Comparison of ENCODE assay signal across 8 mouse cellular contexts in the genomic region with DNA sequence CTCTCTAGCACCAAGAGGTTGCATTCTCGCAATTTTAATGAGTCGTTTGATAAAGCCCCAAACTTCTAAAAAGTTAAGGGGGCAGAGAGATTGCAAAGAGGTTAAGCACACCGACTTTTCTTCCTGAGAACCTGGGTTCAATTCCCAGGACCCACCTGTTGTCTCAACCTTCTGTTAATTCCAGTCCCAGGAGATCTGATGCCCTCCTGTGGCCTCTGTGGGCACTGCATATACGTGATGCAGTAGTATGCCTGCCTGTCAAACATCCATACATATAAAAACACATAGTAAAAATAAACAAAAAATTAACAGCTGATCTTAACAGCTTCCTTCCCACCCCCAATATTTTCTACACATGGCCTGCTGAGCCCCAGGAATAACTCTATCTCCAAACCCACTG.
DNase-seq lines count a peak whose midpoint lies in the region; ATAC-seq and TF ChIP-seq lines count a peak whose summit lies in the region.
"Had no signal": no experiment of that assay in that cellular context is flagged by ENCODE, and none has a peak within 500 bp of the region (broad histone marks: within the 10 kb centered on the region; RNA-seq: fewer than 3 reads in every experiment).

No protein-coding gene starts in this region.

- peaks cover 13% of the 10 kb centered on the region for H3K4me1 ChIP-seq in E14TG2a.4 (replicated peaks; ENCODE audit: low read depth, low read length)
- H3K4me1 ChIP-seq in forebrain, embryonic 13.5 days = peaks cover 36% of the 10 kb centered on the region
- H3K4me1 ChIP-seq: liver, embryonic 15.5 days had no signal

- no peaks in the 10 kb centered on the region for H3K9me3 ChIP-seq in E14TG2a.4 (ENCODE audit: low read length)
- no peaks in the 10 kb centered on the region for H3K9me3 ChIP-seq in forebrain, embryonic 13.5 days (replicated peaks)
- H3K9me3 ChIP-seq: liver, embryonic 15.5 days had no signal

- H3K9ac ChIP-seq in forebrain, embryonic 13.5 days = no peak overlapping the region
- H3K9ac ChIP-seq: liver, embryonic 15.5 days had no signal

- DNase-seq in layer of hippocampus, adult 2 months (ENCODE audit: low spot score in 2 of 2) = no peak
- DNase-seq in layer of hippocampus, adult 18-20 months (ENCODE audit: low spot score in 2 of 2) = no peak
- peak; percentile 48 for DNase-seq in adrenal gland, postnatal 10 days
- DNase-seq in heart, postnatal 36 days = peak; percentile 31 to 51
- peak; percentile 20 for DNase-seq in retina, postnatal 1 day

- no peak overlapping the region for H3K27ac ChIP-seq in layer of hippocampus, adult 2 months
- no peak overlapping the region for H3K27ac ChIP-seq in forebrain, embryonic 13.5 days
- H3K27ac ChIP-seq: liver, embryonic 15.5 days had no signal

- TF ChIP-seq CTCF in layer of hippocampus, adult 2 months (conservative IDR thresholded peaks at IDR 0.05) = peak; percentile 74
- TF ChIP-seq CTCF in E14TG2a.4 (conservative IDR thresholded peaks at IDR 0.05; ENCODE audit: low read length) = peak; percentile 79

- no peak overlapping the region for H3K4me2 ChIP-seq in forebrain, embryonic 13.5 days
- H3K4me2 ChIP-seq: liver, embryonic 15.5 days had no signal

- ATAC-seq in forebrain, embryonic 13.5 days = no peak

- H3K4me3 ChIP-seq in layer of hippocampus, adult 2 months = no peak overlapping the region
- no peak overlapping the region for H3K4me3 ChIP-seq in E14TG2a.4 (replicated peaks; ENCODE audit: low read length)
- H3K4me3 ChIP-seq in forebrain, embryonic 13.5 days = no peak overlapping the region
- H3K4me3 ChIP-seq: liver, embryonic 15.5 days had no signal

- intact Hi-C loops in heart, postnatal 36 days (cut with DNase I) = loop anchor here (2.0 to 5.0 kb wide), 3 partner anchors 150 to 904 kb away; no protein-coding TSS in a partner anchor

- peaks cover 5% of the 10 kb centered on the region; the same call in 1 of the 2 replicates for H3K36me3 ChIP-seq in E14TG2a.4 (ENCODE audit: insufficient read depth, low read length)
- 0 out of 2 replicates have a peak, but pooled peaks cover 3% of the 10 kb centered on the region for H3K36me3 ChIP-seq in forebrain, embryonic 13.5 days (ENCODE audit: poor library complexity, severe bottlenecking)
- H3K36me3 ChIP-seq: liver, embryonic 15.5 days had no signal

- H3K27me3 ChIP-seq in E14TG2a.4 (ENCODE audit: insufficient read depth, low read length) = no peaks in the 10 kb centered on the region
- H3K27me3 ChIP-seq in forebrain, embryonic 13.5 days = no peaks in the 10 kb centered on the region
- H3K27me3 ChIP-seq: liver, embryonic 15.5 days had no signal

- WGBS in forebrain, embryonic 13.5 days = 79% methylated on average over 4 of the region's 4 CpGs

Comparison
In these comparisons a context has a peak if more than half of its experiments do, and no peak if none do; other contexts are left out.
1. DNase-seq: peak in adrenal gland, postnatal 10 days (single experiment), heart, postnatal 36 days (2 of 2) and retina, postnatal 1 day (single experiment); none in layer of hippocampus, adult 2 months (0 of 2) and layer of hippocampus, adult 18-20 months (0 of 2).